Mouse (Mus musculus) cerebellum, adult 2 months (tissue): ENCODE results near the gene Tspan9.

Experiments used
- CTCF ChIP-seq: fragments of 200-500 bp; IDR thresholded peaks from 2 replicates; pipeline ENCODE4 v1.5.1; 2011; ENCODE audit warnings: low read depth, mild to moderate bottlenecking, control low read depth, low read length, moderate library complexity, borderline replicate concordance; ENCODE audit not compliant: insufficient read depth
- POLR2A ChIP-seq: fragments of 200-500 bp; IDR thresholded peaks from 2 replicates; pipeline ENCODE4 v1.6.1; 2011; ENCODE audit warnings: low read length, control low read depth, borderline replicate concordance; ENCODE audit not compliant: insufficient read depth

DNA sequence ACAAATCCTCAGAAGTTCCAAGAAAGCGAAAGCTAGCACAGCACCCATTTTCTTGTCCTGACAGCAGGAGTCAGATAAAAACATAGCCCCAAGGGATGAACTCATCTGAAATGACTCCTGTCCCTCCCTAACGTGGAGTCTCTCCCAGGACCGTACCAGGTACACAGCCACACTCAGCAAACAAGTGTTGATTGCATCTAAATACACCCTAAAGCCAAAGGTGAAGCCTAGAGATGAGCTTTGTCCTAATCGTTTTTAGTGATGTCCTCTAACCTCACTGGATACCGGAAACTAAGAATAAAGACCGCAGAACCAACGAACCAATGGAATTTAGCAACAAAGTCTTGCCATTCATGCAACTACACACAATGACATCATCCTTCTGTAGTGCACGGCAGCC, 96.2 kb downstream of the Tspan9 start:
- TF ChIP-seq CTCF: no peak
- no peak for TF ChIP-seq POLR2A
